Mouse (Mus musculus): ENCODE data around the gene Hmgcr.

- no peak for TF ChIP-seq USF1 (IDR thresholded peaks at IDR 0.05; ENCODE audit: low read depth)
- TF ChIP-seq POLR2A (IDR thresholded peaks at IDR 0.05; ENCODE audit: insufficient read length, low read depth) = no peak
- no peak for TF ChIP-seq E2F4 (IDR thresholded peaks at IDR 0.05; ENCODE audit: insufficient read depth)
- TF ChIP-seq MYOG (IDR thresholded peaks at IDR 0.05; ENCODE audit: control insufficient read depth in 1 of 3, insufficient read depth in 1 of 3, insufficient read length in 2 of 3, low read depth in 2 of 3) = no peak
- TF ChIP-seq CEBPB (IDR thresholded peaks at IDR 0.05; ENCODE audit: insufficient read depth, poor library complexity, severe bottlenecking) = no peak
- no peak for TF ChIP-seq MAX (IDR thresholded peaks at IDR 0.05; ENCODE audit: low read depth)
- TF ChIP-seq TCF12 (IDR thresholded peaks at IDR 0.05; ENCODE audit: insufficient read depth, poor library complexity, severe bottlenecking) = no peak
- no peak for TF ChIP-seq POLR2AphosphoS2 (IDR thresholded peaks at IDR 0.05; ENCODE audit: insufficient read length, low read depth)
These were observed 14.0 kb upstream of the Hmgcr start for GRCm38 (mm10) chr13:96684779-96685178.

Data from myocyte (in vitro differentiated cells).